Mouse (Mus musculus) 416B (cell line): Measurements from ENCODE around the gene Ugt1a7c.
A peak's percentile ranks its signal among the peaks of the same experiment; 100 is the strongest.
"Not testable (repeated sequence)": the region's sequence is repeated elsewhere in the genome, so short reads cannot be mapped to it uniquely, and the experiment has no call there.

Experiments used
- DNase-seq: peaks from one replicate; pipeline ENCODE4 v3.0.0; 2011; ENCODE audit warnings: low read depth

The Ugt1a7c gene

DNA sequence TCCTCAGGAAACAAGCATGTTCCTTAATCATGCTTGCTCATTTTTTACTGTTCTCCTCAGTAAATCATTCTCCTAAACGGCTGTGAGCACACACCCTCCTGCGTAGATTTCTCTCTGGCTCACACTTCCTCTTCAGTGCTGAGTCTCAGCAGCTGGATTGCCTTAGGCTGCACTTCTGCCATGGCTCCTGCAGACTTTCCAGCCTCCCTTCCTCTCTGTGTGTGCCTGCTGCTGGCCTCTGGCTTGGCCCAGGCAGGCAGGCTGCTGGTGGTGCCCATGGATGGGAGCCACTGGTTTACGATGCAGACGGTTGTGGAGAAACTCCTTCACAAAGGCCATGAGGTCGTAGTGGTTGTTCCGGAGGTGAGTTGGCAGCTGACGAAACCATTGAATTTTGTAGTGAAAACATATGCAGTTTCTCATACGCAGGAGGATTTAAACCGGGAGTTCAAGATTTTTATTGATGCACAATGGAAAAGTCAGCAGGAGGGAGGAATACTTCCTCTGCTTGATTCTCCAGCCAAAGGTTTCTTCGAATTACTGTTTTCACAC lies at the start of gene Ugt1a7c:
Gene Ugt1a7c, plus strand, starts transcription at position 122 of the 552 bp plus-strand sequence.
- peak; percentile 43 for DNase-seq

DNA sequence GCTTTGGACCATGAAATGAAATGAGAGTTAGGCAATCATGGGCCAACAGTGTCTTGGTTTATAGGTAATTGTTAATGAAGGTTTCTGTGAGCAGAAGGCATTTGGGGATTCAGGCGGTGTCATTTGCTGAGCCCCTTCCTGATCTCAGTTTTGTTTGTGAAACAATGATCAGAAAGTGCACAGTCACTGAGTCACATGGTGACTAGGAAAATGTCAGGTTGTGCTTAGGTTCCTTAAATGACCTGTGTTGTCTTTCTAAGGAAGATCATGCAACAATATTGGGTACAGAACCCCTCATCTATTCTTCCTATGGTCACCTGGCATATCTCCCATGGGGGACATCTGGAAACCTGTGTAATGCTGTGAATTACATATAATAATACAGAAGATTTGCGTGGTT lies 47.5 kb upstream of the Ugt1a7c start:
- DNase-seq, result not testable (repeated sequence)

DNA sequence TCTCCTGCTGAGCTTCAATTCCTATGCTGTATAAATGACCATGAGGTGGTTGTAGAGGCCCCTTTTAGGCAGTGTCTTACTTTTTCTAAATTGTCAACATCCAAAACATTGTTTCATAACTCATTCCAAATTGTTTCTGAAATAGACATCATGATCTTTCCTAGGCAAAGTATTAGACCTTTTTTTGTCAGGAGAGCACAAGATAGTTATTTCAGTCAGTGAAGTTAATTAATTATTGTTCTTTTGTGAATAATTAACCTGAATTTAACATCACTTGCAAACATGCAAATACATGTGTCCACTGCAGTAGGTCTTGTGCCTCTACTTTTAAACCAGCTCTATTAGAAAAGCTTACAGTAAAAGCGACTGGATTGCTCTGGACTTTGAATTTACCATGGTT lies 39.8 kb upstream of the Ugt1a7c start, which contains the start of gene Ugt1a10:
Gene Ugt1a10, plus strand, starts transcription at position 301 of the 400 bp plus-strand sequence.
- no peak for DNase-seq

DNA sequence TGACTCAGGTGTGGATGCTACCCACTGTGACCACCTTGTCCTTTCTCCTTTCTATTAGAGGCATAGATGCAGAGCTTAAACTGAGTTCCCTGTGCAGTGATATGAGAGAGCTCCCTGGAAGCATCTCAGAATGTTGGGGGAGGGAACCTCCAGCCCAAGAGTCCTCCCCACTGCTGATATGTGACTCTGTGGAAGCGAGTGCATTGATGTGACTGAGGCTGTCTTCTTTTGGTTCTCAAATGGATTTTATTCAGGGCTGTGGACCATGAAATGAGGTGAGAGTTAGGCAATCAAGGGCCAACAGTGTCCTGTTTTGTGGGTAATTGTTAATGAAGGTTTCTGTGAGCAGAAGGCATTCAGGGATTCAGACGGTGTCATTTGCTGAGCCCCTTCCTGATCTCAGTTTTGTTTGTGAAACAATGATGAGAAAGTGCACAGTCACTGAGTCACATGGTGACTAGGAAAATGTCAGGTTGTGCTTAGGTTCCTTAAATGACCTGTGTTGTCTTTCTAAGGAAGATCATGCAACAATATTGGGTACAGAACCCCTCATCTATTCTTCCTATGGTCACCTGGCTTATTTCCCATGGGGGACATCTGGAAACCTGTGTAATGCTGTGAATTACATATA lies 28.3 kb upstream of the Ugt1a7c start:
- DNase-seq, result not testable (repeated sequence)

DNA sequence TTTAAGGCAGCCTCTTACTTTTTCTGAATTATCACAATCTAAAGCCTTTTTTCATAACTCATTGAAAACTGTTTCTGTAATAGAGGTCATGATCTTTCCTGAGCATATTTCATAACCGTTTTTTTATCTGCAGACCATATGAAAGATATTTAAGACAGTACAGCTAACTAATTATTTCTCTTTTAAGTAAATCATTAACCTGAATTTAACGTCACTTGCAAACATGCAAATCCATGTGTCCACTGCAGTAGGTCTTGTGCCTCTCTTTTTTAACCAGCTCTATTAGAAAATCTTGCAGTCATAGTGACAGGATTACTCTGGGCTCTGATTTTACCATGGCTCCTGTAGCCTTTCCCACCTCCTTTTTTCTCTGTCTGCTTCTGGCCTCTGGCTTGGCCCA lies 24.4 kb upstream of the Ugt1a7c start, which contains the start of gene Ugt1a9:
Gene Ugt1a9, plus strand, starts transcription at position 306 of the 400 bp plus-strand sequence.
- DNase-seq, result no peak

DNA sequence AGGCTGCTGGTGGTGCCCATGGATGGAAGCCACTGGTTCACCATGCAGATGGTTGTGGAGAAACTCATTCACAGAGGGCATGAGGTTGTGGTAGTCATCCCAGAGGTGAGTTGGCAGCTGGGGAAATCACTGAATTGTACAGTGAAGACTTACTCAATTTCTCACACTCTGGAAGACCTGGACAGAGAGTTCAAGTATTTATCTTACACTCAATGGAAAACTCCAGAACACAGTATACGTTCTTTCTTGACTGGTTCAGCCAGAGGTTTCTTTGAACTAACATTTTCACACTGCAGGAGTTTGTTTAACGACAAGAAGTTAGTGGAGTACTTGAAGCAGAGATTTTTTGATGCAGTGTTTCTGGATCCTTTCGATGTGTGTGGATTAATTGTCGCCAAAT lies 24.0 kb upstream of the Ugt1a7c start:
- DNase-seq, result no peak

DNA sequence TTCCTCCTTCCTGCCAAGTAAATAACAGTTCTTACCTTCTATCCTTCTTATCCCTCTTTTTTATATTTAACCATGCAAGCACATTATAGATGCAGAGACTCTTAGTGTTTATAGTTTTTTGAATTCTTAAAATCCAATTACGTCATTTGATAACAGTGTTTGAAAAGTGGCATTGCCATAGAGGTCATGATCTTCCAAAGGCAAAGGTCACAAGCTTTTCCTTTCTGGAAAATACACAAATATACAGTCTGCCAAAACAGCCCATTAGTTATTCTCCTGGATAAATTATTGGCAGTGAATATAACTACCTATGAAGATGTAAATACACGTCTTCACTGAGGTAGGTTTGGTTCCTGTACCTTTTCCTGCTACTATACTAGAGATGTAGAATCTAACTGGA lies 20.4 kb upstream of the Ugt1a7c start:
- no peak for DNase-seq

GRCm38 (mm10) chr1:88077128-88077527 lies 17.7 kb upstream of the Ugt1a7c start:
- peak; percentile 40 for DNase-seq

GRCm38 (mm10) chr1:88081670-88082069 lies 13.2 kb upstream of the Ugt1a7c start:
- no peak for DNase-seq

DNA sequence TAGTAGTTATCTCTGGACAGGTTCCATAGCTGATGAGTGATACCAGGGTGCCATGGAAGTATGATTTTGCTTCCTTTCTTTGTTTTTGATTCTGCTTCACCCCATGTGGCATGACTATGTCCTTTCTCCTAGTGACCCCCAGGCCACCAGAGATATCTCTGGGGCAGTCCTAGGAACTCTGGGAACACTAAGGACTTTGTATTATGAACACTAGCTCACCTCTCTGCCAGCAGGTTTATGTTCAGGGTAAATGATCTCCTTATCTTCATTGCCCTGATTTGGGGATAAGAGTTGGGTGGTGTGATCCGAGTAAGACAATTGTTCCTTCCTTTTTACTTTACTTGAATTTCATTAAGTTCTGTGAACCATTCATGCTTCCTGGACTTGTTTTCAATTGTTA lies 8.7 kb upstream of the Ugt1a7c start:
- no peak for DNase-seq

DNA sequence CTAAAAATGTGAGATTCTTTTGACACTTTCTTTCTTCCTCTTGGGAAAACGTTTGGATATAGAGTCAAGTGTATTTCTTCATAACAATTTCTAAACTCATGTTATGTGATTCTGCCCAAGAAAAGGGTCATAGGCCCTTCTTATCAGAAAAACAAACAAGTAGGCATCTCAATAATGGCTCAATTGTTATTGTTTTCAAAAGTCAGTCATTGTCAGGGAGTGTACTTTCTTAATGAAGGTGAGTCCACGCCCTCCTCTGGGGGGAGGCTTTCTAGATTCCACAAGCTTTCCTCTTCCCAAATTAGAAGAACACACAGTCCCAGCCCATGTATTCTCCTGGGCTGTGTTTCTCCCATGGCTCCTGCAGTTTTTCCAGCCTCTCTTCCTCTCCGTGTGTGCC lies 7.3 kb upstream of the Ugt1a7c start, which contains the start of gene Ugt1a8:
Gene Ugt1a8, plus strand, starts transcription at position 301 of the 400 bp plus-strand sequence.
- DNase-seq, result no peak

DNA sequence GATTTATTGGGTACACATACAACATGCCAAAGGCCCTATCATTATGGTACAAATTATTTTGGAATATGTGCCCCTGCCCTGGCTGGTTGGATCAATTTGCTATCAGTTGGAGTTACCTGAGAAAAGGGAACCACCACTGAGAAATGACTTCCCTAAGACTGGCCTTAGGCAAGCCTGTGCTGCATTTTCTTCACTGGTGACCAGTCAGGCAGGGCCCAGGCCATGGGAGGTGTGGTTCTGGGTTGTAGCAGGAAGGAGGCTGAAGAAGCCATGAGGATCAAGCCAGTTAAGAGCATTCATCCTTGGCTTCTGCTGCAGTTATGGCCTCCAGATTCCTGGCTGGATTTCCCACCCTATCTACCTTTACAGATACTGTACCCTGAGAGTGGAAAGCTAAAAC lies 2.5 kb upstream of the Ugt1a7c start:
- peak; percentile 8 for DNase-seq

GRCm38 (mm10) chr1:88094270-88094676 lies 589 bp upstream of the Ugt1a7c start:
- peak; percentile 49 for DNase-seq

DNA sequence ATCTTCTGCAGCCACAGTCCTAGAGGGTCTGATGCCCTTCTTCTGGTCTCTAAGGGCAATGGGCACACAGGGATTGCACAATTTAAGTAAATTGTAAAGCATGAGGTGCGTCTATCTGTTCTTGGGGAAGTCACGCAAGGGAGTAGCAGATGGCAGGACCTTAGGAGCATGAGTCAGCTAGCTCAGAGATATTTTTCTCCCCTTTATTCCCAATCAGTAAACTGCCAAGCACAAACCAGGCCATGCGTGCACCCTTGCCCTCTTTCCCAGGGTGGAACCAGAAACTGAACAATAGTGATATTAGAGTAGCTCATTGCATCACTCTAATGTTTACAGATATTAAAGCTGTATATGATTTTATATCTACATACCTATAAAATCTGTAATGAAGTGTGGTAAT lies 3.7 kb downstream of the Ugt1a7c start:
- peak; percentile 8 for DNase-seq

GRCm38 (mm10) chr1:88099691-88100090 lies 4.8 kb downstream of the Ugt1a7c start:
- DNase-seq, result not testable (repeated sequence)

DNA sequence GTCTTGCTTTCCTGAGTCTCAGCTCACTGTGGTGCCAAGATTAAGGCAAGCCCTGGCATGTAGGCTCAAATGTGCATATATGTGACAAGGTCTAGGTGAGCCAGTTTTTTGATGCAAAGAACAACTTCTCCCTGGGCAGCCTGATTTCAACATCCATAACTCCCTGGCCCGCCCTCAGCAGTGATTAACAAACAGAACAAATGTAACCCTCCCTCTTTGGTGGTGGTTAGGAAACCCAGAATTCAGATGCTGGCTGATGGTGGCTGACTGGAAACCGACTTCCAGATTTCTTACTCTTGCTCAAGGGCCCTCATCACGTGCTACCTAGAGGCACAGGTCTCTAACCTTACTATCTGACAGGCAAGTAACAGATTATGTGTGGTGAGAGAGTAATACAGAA lies 8.2 kb downstream of the Ugt1a7c start, which contains the start of gene Ugt1a6b:
Gene Ugt1a6b, plus strand, starts transcription at position 234 of the 400 bp plus-strand sequence.
- DNase-seq, result peak; percentile 82

- peak; percentile 26 for DNase-seq
These were observed 9.0 kb downstream of the Ugt1a7c start for GRCm38 (mm10) chr1:88103697-88104468.

DNA sequence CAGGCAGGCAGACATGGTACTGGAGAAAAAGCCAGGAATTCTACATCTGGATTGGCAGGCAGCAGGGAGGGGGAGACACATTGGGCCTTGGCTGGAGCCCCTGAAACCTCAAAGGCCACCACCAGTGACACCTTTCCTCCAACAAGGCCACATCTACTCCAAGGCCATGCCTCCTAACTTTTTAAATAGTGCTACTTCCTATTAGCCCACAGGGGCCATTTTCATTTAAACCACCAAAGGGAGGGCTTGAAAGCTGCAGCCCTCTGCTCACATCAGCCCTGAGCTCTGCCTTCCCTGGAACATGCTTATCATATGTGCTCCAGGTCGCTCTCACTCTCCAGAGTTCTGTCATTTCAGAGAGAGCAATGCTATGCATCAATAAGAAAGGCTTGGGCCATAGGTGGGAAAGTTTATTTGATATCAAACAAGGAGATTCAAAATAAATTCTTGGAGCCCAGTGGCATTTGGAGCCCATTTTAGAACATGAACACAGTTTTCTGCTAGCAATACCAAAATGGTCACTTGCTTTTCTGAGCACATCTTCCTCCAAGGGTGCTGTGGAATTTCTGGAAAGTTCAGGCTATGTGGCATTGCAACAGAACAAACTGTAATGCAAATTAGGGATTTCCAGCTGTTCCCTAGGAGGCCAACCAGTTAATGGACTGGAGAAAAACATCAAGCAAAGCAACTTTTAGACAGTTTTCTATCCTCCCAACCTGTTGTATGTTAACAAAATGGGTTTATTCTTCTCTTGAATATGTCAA lies 10.0 kb downstream of the Ugt1a7c start:
- no peak for DNase-seq

DNA sequence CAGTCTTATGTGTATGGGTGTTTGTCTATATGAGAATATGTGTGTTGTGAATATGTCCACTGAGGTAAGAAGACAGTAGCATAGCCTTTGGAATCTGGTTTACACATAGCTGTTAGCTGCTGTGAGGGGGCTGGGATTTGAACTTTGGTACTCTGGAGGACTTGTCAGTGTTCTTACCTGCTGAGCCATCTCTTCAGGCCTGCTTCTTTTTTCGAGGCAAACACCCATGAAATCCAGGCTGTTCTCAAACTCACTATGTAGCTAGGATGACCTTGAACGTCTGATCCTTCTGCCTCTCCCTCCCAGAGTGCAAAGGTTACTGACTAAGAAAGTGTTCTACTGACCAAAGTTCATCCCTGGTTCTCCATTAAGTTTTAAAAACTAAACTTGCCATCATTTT lies 10.8 kb downstream of the Ugt1a7c start:
- no peak for DNase-seq

- DNase-seq, result not testable (repeated sequence)
These were observed 14.2 kb downstream of the Ugt1a7c start for GRCm38 (mm10) chr1:88109027-88109557.

- DNase-seq, result not testable (repeated sequence)
These were observed 14.7 kb downstream of the Ugt1a7c start for GRCm38 (mm10) chr1:88109604-88110003.

DNA sequence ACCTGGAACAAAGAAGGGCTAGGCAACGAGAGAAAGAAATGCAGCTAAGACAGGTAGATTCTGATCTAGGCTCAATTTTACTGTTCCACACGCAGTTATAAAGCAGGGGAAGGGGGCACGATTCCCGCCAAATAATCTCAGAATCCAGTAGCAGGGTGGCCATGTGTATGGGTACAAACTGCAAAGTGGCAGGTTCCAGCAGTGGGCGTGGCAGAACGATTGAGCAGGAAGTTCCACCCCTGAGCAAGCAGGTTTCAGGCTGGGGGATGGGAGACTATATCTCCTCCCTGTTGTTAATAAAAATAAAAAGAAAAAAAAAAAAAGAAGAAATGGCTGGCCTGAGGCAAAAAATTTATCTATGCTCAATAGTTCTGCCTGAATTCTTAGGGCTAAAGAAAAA lies 17.9 kb downstream of the Ugt1a7c start:
- DNase-seq, result not testable (repeated sequence)
